Mouse (Mus musculus) midbrain, embryonic 11.5 days (tissue): ENCODE measurements at regions not wholly inside any gene's neighbourhood (a gene's known extent, or its start where the extent isn't known, plus 50 kb on each side); places are given as distances from the start of the nearest gene placed in this dataset.

ENCODE experiments used
- ATAC-seq: fragments of 200-750 bp; cut with Nextera tagmentation; 2 replicates; pipeline ENCODE4 v1.8.0; 2017; ENCODE audit warnings: moderate TSS enrichment, moderate library complexity; ENCODE audit not compliant: low FRiP score
- DNase-seq: peaks from one replicate; pipeline ENCODE4 v3.0.0; 2015; ENCODE audit warnings: low spot score; ENCODE audit errors: missing footprints
- H3K27ac ChIP-seq: fragments of 300-500 bp; sonication (generic); 2 replicates; pipeline ENCODE4 v1.5.1; 2014; ENCODE audit warnings: low read depth, low read length
- H3K27me3 ChIP-seq: fragments of 300-500 bp; sonication (generic); 2 replicates; pipeline ENCODE4 v1.6.1; 2014; ENCODE audit warnings: mild to moderate bottlenecking, low read length, moderate library complexity, mixed read lengths; ENCODE audit not compliant: control insufficient read depth, insufficient read depth
- H3K36me3 ChIP-seq: fragments of 300-500 bp; sonication (generic); 2 replicates; pipeline ENCODE4 v1.6.1; 2014; ENCODE audit warnings: mild to moderate bottlenecking, low read length, moderate library complexity, mixed read lengths; ENCODE audit not compliant: control insufficient read depth, insufficient read depth
- H3K4me1 ChIP-seq: fragments of 300-500 bp; sonication (generic); 2 replicates; pipeline ENCODE4 v1.6.1; 2014; ENCODE audit warnings: low read length; ENCODE audit not compliant: control insufficient read depth, insufficient read depth
- H3K4me2 ChIP-seq: fragments of 300-500 bp; sonication (generic); 2 replicates; pipeline ENCODE4 v1.6.1; 2014; ENCODE audit warnings: mild to moderate bottlenecking, moderate library complexity
- H3K4me3 ChIP-seq: fragments of 300-500 bp; sonication (generic); 2 replicates; pipeline ENCODE4 v1.5.1; 2014; ENCODE audit warnings: low read depth, low read length
- H3K9ac ChIP-seq: fragments of 300-500 bp; sonication (generic); 2 replicates; pipeline ENCODE4 v1.6.1; 2014; ENCODE audit warnings: low read length
- H3K9me3 ChIP-seq: fragments of 300-500 bp; sonication (generic); 2 replicates; pipeline ENCODE4 v1.6.1; 2016; ENCODE audit warnings: low read length; ENCODE audit not compliant: control insufficient read depth
- whole genome bisulfite sequencing: fragments of 180-500 bp; shearing (Covaris S2); extraction: QIAGEN DNeasy Blood & Tissue Kit; methylation state at CpG from one replicate; pipeline ENCODE4 v1.1.7; 2014; 5-methylcytosine and 5-hydroxymethylcytosine counted together

DNA sequence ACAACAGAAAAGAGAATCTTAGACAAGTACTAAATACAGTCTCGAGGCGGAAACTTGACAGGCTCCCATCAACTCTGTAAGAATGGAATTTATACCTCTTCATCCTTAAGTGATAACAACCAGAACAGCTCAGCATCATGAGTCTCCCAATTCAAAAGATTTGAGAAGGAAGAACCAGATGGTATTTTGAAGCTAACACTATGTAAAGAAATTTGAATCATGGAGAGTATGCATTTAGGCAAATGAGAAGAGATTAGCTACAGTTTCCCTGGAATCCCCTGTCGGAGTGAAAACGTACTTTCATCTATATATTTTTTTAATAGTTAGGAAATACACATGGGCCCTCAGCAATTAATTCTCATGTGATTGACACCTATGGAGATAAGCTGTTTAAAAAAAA lies 140.9 kb downstream of the Nrip1 start:
- Histone ChIP-seq H3K36me3 (no peaks in the 10 kb centered on the region), H3K9ac (no peak overlapping the region), H3K4me2 (no peak overlapping the region), H3K4me3 (no peak overlapping the region), H3K27me3 (no peaks in the 10 kb centered on the region), H3K4me1 (no peaks in the 10 kb centered on the region), H3K27ac (no peak overlapping the region), H3K9me3 (no peaks in the 10 kb centered on the region)
- ATAC-seq = no peak
- DNase-seq = no peak
- 88% methylated on average over 4 of the region's 4 CpGs for WGBS

DNA sequence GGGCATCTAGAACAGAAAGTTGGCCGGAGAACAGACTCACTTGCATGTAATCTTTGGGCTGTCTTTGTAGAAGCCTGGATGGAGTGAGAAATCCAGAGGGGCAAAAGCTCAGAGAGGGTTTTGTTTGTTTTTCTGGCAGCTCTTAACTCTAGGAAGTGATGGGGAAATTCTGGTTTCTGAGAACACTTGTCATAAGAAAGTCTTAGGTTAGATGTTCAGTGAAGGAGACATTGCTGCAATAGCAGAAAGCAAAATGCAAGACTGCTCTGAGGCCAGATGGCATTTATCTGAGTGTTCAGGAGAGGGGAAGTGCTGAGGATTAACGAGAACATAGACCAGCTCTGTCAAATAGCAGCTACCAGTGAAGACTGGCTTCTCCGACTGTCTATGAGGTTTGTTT lies 141.5 kb downstream of the Nrip1 start:
- H3K9ac ChIP-seq = no peak overlapping the region
- no peaks in the 10 kb centered on the region for H3K27me3 ChIP-seq
- DNase-seq (no peak), ATAC-seq (no peak)
- H3K4me1 ChIP-seq = no peaks in the 10 kb centered on the region
- H3K9me3 ChIP-seq = no peaks in the 10 kb centered on the region
- no peak overlapping the region for H3K4me3 ChIP-seq
- H3K36me3 ChIP-seq = no peaks in the 10 kb centered on the region
- no peak overlapping the region for H3K4me2 ChIP-seq
- H3K27ac ChIP-seq = no peak overlapping the region
- WGBS = 76% methylated on average over 3 of the region's 3 CpGs

DNA sequence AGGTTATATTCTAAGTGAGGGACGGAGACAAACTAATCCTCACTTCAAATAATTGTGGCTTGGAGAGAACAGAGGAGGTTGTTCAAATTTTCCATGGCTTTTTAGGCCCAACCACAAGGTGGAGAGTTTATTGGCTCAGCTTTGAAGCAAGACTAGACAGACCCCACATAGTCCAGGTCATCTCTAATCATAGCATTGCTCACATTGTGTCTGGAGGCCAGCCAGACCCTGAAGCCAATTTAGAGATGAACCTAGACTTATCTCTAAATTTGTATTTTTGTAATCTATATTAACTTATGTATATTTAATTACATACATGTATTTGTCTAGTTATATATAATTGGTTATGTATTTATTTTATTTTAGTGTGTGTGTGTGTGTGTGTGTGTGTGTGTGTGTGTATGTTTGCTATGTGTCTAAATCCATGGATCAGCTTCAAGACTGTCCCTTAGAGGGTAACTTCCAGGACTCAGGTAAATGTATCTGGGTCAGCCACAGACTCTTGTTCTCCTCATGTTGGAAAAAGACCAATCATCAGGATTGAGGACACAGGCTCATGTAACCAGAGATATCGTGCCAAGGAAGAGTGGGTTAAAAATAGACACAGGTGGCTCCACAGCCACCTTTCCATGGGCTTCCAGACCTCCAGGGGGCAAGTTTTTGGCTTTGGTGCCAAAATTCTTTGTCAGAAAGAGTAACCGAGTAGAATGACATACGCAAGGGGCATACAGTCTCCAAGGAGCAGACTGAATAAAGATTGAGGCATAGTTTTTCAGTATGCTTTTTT lies 142.9 kb downstream of the Nrip1 start:
- no peaks in the 10 kb centered on the region for H3K4me1 ChIP-seq
- H3K27me3 ChIP-seq = no peaks in the 10 kb centered on the region
- H3K27ac ChIP-seq = no peak overlapping the region
- no peak for DNase-seq
- H3K36me3 ChIP-seq = no peaks in the 10 kb centered on the region
- ATAC-seq = no peak
- no peak overlapping the region for H3K4me2 ChIP-seq
- H3K4me3 ChIP-seq = no peak overlapping the region
- 94% methylated on average over 4 of the region's 4 CpGs for WGBS
- H3K9ac ChIP-seq = no peak overlapping the region
- no peaks in the 10 kb centered on the region for H3K9me3 ChIP-seq

DNA sequence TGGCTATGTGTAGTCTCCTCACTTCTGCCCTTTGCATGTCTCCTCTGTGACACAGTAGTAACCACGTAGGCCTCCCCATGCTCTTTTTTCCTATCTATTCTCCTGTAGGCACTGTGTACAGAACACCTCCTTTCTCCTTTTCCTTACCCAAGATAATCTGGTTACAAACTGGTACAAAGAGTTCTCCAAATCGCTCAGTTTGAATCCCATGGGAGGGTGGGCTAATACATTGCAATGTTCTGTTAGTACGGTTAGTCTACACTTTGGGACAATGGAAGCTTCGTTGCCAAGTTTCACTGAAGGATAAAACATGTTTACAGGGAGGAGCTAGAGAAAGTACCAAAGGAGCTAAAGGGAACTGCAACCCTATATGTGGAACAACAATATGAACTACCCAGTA lies 145.2 kb downstream of the Nrip1 start:
- no peak overlapping the region for H3K9ac ChIP-seq
- ATAC-seq (no peak), DNase-seq (peak; percentile 44)
- H3K36me3 ChIP-seq = no peaks in the 10 kb centered on the region
- no peak overlapping the region for H3K4me3 ChIP-seq
- H3K4me2 ChIP-seq = no peak overlapping the region
- no peaks in the 10 kb centered on the region for H3K4me1 ChIP-seq
- H3K27ac ChIP-seq = no peak overlapping the region
- 87% methylated on average over 4 of the region's 4 CpGs for WGBS
- no peaks in the 10 kb centered on the region for H3K9me3 ChIP-seq
- no peaks in the 10 kb centered on the region for H3K27me3 ChIP-seq

DNA sequence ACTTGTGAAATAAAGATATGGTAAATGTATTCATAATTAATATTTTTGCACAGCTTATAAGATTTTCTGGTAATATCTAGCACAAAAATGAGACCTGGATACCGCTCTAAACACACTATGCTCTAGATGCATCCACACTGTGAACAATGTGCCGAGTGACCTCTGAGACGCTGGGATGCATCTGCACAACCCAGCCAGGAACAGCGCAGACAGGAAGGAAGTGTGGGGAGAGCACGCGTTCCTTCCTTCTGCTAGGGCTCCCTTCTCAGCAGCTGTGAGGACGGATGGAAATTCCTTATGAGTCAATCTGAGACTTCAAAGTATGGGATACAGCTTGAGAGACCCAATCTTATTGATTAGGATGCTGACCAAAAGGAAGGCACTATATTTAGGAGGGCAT lies 147.2 kb downstream of the Nrip1 start:
- H3K27ac ChIP-seq = no peak overlapping the region
- H3K4me3 ChIP-seq = no peak overlapping the region
- no peak for ATAC-seq
- H3K36me3 ChIP-seq = no peaks in the 10 kb centered on the region
- 88% methylated on average over 7 of the region's 7 CpGs for WGBS
- no peaks in the 10 kb centered on the region for H3K4me1 ChIP-seq
- DNase-seq = peak; percentile 35
- H3K9ac ChIP-seq = no peak overlapping the region
- H3K4me2 ChIP-seq = no peak overlapping the region
- no peaks in the 10 kb centered on the region for H3K27me3 ChIP-seq
- no peaks in the 10 kb centered on the region for H3K9me3 ChIP-seq

DNA sequence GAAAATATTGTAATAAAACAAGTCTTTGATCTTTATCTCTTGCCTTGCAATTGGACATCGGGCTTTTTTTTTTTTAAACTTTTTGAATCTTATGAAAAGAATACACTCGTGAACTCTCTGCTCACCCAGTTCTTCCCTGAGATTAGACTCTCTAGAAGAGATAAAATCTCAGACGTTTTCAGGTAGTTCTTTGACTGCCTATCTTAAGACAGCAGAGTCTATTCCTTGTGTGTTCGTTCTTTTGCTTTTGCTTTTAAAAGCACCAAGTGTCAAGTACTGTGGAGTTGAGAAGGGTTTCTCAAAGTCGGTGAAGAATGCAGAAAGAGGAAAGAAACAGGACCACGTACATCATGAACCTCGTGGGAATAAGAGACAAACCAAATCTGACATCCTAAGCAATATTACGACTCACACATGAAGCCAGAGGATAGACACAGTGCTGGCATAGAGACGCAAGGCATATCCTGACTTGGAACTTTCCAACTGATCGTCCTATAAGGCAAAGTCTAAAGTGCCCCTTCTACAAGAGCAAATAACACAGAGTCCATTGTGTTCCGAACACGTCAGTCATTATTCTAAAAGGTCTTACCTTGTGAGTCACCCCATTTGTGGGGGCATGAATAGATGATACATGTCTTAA lies 147.9 kb downstream of the Nrip1 start:
- DNase-seq (peak; percentile 81), ATAC-seq (no peak)
- H3K27me3 ChIP-seq = no peaks in the 10 kb centered on the region
- no peak overlapping the region for H3K4me2 ChIP-seq
- no peaks in the 10 kb centered on the region for H3K4me1 ChIP-seq
- H3K4me3 ChIP-seq = no peak overlapping the region
- no peaks in the 10 kb centered on the region for H3K9me3 ChIP-seq
- H3K27ac ChIP-seq = no peak overlapping the region
- 82% methylated on average over 12 of the region's 12 CpGs for WGBS
- no peak overlapping the region for H3K9ac ChIP-seq
- H3K36me3 ChIP-seq = no peaks in the 10 kb centered on the region

DNA sequence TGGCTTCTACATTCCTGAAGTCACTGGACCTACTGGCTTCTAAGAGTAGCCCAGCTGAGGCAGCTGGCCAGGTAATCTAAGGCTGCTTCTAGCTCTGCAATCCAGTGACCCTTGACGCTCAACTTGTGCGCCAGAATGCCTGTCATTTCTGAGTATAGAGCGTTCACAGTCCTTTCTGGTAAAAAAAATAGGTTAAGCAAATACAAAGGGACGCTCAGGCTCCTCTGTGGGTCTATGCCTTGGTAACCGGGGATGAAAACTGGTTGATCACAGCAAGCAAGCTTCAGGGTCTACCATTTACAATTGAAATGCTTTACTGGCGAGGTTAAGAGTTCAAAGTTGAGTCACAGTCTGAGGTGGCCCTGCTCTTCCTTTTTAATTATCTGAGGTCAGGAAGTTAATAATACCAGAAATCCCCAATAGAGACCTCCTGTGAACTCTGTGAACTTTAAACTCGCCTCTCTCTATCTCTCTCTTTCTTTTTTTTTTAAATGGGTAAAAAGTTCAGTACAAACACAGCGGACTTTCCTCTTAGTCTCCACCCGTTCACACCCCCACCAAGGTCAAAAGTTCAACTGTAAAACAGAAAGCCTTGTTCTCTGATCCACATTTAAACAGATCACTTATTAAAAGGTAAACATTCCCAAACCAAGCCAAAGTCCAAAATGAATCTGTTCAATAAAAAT lies 148.6 kb downstream of the Nrip1 start:
- no peak overlapping the region for H3K4me2 ChIP-seq
- DNase-seq (peak; percentile 81), ATAC-seq (no peak)
- WGBS = 37% methylated on average over 9 of the region's 9 CpGs
- no peak overlapping the region for H3K9ac ChIP-seq
- H3K9me3 ChIP-seq = no peaks in the 10 kb centered on the region
- H3K4me1 ChIP-seq = no peaks in the 10 kb centered on the region
- no peak overlapping the region for H3K4me3 ChIP-seq
- H3K27me3 ChIP-seq = no peaks in the 10 kb centered on the region
- H3K36me3 ChIP-seq = no peaks in the 10 kb centered on the region
- no peak overlapping the region for H3K27ac ChIP-seq

DNA sequence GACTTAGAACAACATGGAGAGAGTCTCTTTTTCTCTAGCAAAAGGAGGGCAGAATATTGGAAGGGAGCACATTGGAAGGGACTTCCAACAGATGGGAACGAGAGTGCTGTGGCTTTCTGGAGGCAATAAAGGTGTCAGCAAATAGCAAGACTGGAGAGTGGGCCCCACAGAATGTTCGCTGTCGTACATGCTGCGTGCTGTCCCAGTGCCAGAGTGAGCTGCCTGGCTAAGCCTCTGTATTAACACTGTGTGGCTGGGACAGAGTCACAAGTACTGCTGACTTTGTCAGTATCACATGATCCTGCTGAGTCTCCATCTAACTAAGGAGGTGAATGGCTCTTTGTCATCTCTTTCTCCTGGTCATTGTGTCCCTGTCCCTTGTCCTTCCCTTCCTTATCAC lies 149.9 kb downstream of the Nrip1 start:
- DNase-seq (peak; percentile 44), ATAC-seq (no peak)
- H3K4me3 ChIP-seq = no peak overlapping the region
- no peaks in the 10 kb centered on the region for H3K4me1 ChIP-seq
- H3K9me3 ChIP-seq = no peaks in the 10 kb centered on the region
- H3K27me3 ChIP-seq = no peaks in the 10 kb centered on the region
- no peak overlapping the region for H3K9ac ChIP-seq
- 90% methylated on average over 4 of the region's 4 CpGs for WGBS
- H3K4me2 ChIP-seq = no peak overlapping the region
- no peak overlapping the region for H3K27ac ChIP-seq
- H3K36me3 ChIP-seq = no peaks in the 10 kb centered on the region

DNA sequence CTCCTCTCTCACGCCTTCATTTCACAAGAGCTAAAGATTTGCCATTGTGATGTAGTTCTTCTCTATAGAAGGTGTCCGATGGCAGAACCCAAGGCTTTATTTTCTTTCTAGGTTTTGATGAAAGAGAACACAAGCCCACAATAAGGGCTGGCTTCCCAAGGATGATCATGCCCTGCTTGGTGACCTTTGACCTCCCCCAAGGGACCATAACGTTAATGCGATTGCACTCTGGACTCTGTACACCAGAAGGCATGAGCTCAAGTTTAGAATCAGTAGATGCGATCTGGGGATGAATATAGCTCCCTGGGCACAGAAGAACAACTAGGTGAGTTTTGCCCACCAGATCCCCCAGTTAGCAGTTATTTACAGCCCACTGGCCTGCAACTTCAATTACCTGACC lies 150.7 kb downstream of the Nrip1 start:
- no peak for ATAC-seq
- 64% methylated on average over 5 of the region's 5 CpGs for whole genome bisulfite sequencing

More for the DNA sequence above, 150.7 kb downstream of the Nrip1 start:
- H3K9ac ChIP-seq = no peak overlapping the region
- H3K36me3 ChIP-seq = no peaks in the 10 kb centered on the region
- DNase-seq = peak; percentile 28
- no peak overlapping the region for H3K27ac ChIP-seq
- no peaks in the 10 kb centered on the region for H3K4me1 ChIP-seq
- no peak overlapping the region for H3K4me2 ChIP-seq
- H3K9me3 ChIP-seq = no peaks in the 10 kb centered on the region
- no peak overlapping the region for H3K4me3 ChIP-seq
- no peaks in the 10 kb centered on the region for H3K27me3 ChIP-seq
